Mouse (Mus musculus) neural tube, embryonic 10.5 days (tissue): ENCODE data around the gene Gm44503.

Experiments used
- DNase-seq: peaks from one replicate; pipeline ENCODE4 v3.0.0-alpha.2; 2017; ENCODE audit warnings: low spot score; ENCODE audit errors: extremely low spot score

Gm44503 gene

GRCm38 (mm10) chr9:72958521-72959450, at the start of gene Gm44503, which contains the start of gene Dyx1c1:
Gm44503 (plus strand) TSS chr9:72958852.
Dyx1c1 (plus strand) TSS chr9:72958785.
- peak; percentile 88 for DNase-seq

- DNase-seq: no peak
Observed at GRCm38 (mm10) chr9:72911381-72911780, 47.3 kb upstream of the Gm44503 start.

- no peak for DNase-seq
Observed at GRCm38 (mm10) chr9:72913551-72913950, 45.1 kb upstream of the Gm44503 start.

- DNase-seq: no peak
Observed at GRCm38 (mm10) chr9:72915728-72916127, 42.9 kb upstream of the Gm44503 start.

- DNase-seq: no peak
Observed at GRCm38 (mm10) chr9:72923068-72923467, 35.6 kb upstream of the Gm44503 start.

- DNase-seq: peak; percentile 84
Observed at GRCm38 (mm10) chr9:72925021-72925934, 33.4 kb upstream of the Gm44503 start, which contains the start of gene Pygo1. Pygo1 (plus strand) TSS chr9:72925645.

GRCm38 (mm10) chr9:72925935-72926258, 32.8 kb upstream of the Gm44503 start:
- no peak for DNase-seq

GRCm38 (mm10) chr9:72931166-72931790, 27.4 kb upstream of the Gm44503 start:
- DNase-seq: no peak

- DNase-seq: no peak
Observed at GRCm38 (mm10) chr9:72935309-72935708, 23.3 kb upstream of the Gm44503 start.

- no peak for DNase-seq
Observed at GRCm38 (mm10) chr9:72936301-72936700, 22.4 kb upstream of the Gm44503 start.

GRCm38 (mm10) chr9:72943424-72943823, 15.2 kb upstream of the Gm44503 start:
- no peak for DNase-seq

- DNase-seq: no peak
Observed at GRCm38 (mm10) chr9:72944286-72944685, 14.4 kb upstream of the Gm44503 start.

- DNase-seq: no peak
Observed at GRCm38 (mm10) chr9:72947010-72947409, 11.6 kb upstream of the Gm44503 start.

GRCm38 (mm10) chr9:72949572-72949971, 9.1 kb upstream of the Gm44503 start:
- no peak for DNase-seq

- DNase-seq: peak; percentile 29
Observed at GRCm38 (mm10) chr9:72954746-72955145, 3.9 kb upstream of the Gm44503 start.

GRCm38 (mm10) chr9:72955546-72955945, 3.1 kb upstream of the Gm44503 start:
- peak; percentile 59 for DNase-seq

GRCm38 (mm10) chr9:72961346-72961745, 2.7 kb downstream of the Gm44503 start:
- DNase-seq: no peak

GRCm38 (mm10) chr9:72961959-72962358, 3.3 kb downstream of the Gm44503 start:
- no peak for DNase-seq

- DNase-seq: no peak
Observed at GRCm38 (mm10) chr9:72968349-72969061, 9.9 kb downstream of the Gm44503 start.

GRCm38 (mm10) chr9:72969874-72970273, 11.2 kb downstream of the Gm44503 start:
- no peak for DNase-seq

GRCm38 (mm10) chr9:72972435-72972834, 13.8 kb downstream of the Gm44503 start:
- no peak for DNase-seq
